Mouse (Mus musculus) liver, embryonic 14.5 days (tissue): Measurements from ENCODE around the gene 9230104L09Rik. TPM values are rescaled to one million over a fixed set of nuclear protein-coding genes. Genes with fewer than 3 reads are reported as not detected.

Experiments used
- ATAC-seq: fragments of 200-750 bp; cut with Nextera tagmentation; 2 replicates; pipeline ENCODE4 v1.8.0; 2017; ENCODE audit warnings: moderate number of reproducible peaks, mild to moderate bottlenecking, moderate library complexity; ENCODE audit not compliant: insufficient read depth
- DNase-seq, 3 experiments: peaks; one replicate each; pipeline ENCODE4 v3.0.0-alpha.2; 2012 to 2013; ENCODE audit warnings: low read depth in 3 of 3, low spot score in 3 of 3
- H3K27ac ChIP-seq: fragments of 300-500 bp; sonication (generic); 2 replicates; pipeline ENCODE4 v1.5.1; 2014; ENCODE audit warnings: moderate library complexity, mild to moderate bottlenecking, control low read depth, inconsistent platforms
- H3K27me3 ChIP-seq: fragments of 300-500 bp; sonication (generic); 2 replicates; pipeline ENCODE4 v1.6.1; 2014; ENCODE audit warnings: mild to moderate bottlenecking, low read length, moderate library complexity; ENCODE audit not compliant: control insufficient read depth, insufficient read depth
- H3K36me3 ChIP-seq: fragments of 300-500 bp; sonication (generic); replicated peaks from 2 replicates; pipeline ENCODE4 v1.6.1; 2014; ENCODE audit warnings: low read depth; ENCODE audit not compliant: control insufficient read depth, insufficient read depth
- H3K4me1 ChIP-seq, 2 experiments: fragments of 200-500 bp in 1 of 2; fragments of 300-500 bp in 1 of 2; sonication (generic) in 1 of 2; replicated peaks; 2 replicates each; pipeline ENCODE4 v1.6.1; 2012 to 2014; ENCODE audit warnings: antibody characterized with exemption in 1 of 2, inconsistent platforms in 1 of 2, low read length in 1 of 2; ENCODE audit not compliant: control insufficient read depth in 2 of 2, insufficient read depth in 2 of 2
- H3K4me2 ChIP-seq: fragments of 300-500 bp; sonication (generic); 2 replicates; pipeline ENCODE4 v1.6.1; 2014; ENCODE audit warnings: low read depth, mild to moderate bottlenecking, control low read depth, moderate library complexity
- H3K4me3 ChIP-seq, 2 experiments: fragments of 200-500 bp in 1 of 2; fragments of 300-500 bp in 1 of 2; sonication (generic) in 1 of 2; 2 replicates each; pipeline ENCODE4 v1.5.1; 2012 to 2014; ENCODE audit warnings: low read depth in 2 of 2, low read length in 2 of 2, mild to moderate bottlenecking in 2 of 2, control low read depth in 1 of 2, inconsistent platforms in 1 of 2, moderate library complexity in 1 of 2; ENCODE audit not compliant: insufficient read depth in 1 of 2
- H3K9ac ChIP-seq: fragments of 300-500 bp; sonication (generic); replicated peaks from 2 replicates; pipeline ENCODE4 v1.6.1; 2014; ENCODE audit warnings: mild to moderate bottlenecking, control low read depth, moderate library complexity
- H3K9me3 ChIP-seq: fragments of 300-500 bp; sonication (generic); 2 replicates; pipeline ENCODE4 v1.6.1; 2016; ENCODE audit warnings: low read length, mixed read lengths; ENCODE audit not compliant: control insufficient read depth
- CTCF ChIP-seq: IDR thresholded peaks from 2 replicates; pipeline ENCODE4 v1.5.1; 2016; ENCODE audit warnings: antibody characterized with exemption, low read depth, control low read depth
- EP300 ChIP-seq: IDR thresholded peaks from 2 replicates; pipeline ENCODE4 v1.6.1; 2016; ENCODE audit warnings: antibody characterized with exemption, low read depth
- WGBS: fragments of 180-500 bp; shearing (Covaris S2); extraction: QIAGEN DNeasy Blood & Tissue Kit; methylation state at CpG from one replicate; pipeline ENCODE4 v1.1.7; 2014; ENCODE audit not compliant: insufficient replicate concordance; 5-methylcytosine and 5-hydroxymethylcytosine counted together
- polyA plus RNA-seq, 2 experiments: library from polyadenylated mRNA; depleted of rRNA in 1 of 2; stranded (reverse) in 1 of 2; unstranded in 1 of 2; fragments of >200 nt; fragmentation: Nextera tagmentation in 1 of 2; extraction: Ambion mirVana in 1 of 2; gene quantifications; 2 replicates each; pipeline versions ENCODE4 v1.2.1 to v1.2.3; 2012 to 2014

Gene 9230104L09Rik
- polyA plus RNA-seq, 2 experiments = not detected

- no peak for ATAC-seq
- no peak for TF ChIP-seq EP300
- TF ChIP-seq CTCF = no peak
- H3K27me3 ChIP-seq = no peaks in the 10 kb centered on the region
- H3K36me3 ChIP-seq = no peaks in the 10 kb centered on the region
- peak overlapping the region; percentile 65 for H3K4me2 ChIP-seq
- no peak for DNase-seq
- no peak overlapping the region for H3K27ac ChIP-seq
- 22% methylated on average over 3 of the region's 3 CpGs for WGBS
- peaks cover 6 to 17% of the 10 kb centered on the region in 2 experiments; a peak in 3 of 4 replicates for H3K4me1 ChIP-seq
- no peaks in the 10 kb centered on the region for H3K9me3 ChIP-seq
- peak overlapping the region; percentile 60 for H3K9ac ChIP-seq
- H3K4me3 ChIP-seq = peak overlapping the region; percentile 61 to 67
Observed at GRCm38 (mm10) chr2:148874224-148874616, 9.4 kb upstream of the 9230104L09Rik start.

GRCm38 (mm10) chr2:148872860-148873259 is 8.0 kb upstream of the 9230104L09Rik start:
- WGBS = 76% methylated on average over 4 of the region's 4 CpGs

GRCm38 (mm10) chr2:148870526-148870925 is 5.7 kb upstream of the 9230104L09Rik start:
- WGBS = 61% methylated on average over 3 of the region's 3 CpGs
- TF ChIP-seq EP300 = no peak
- TF ChIP-seq CTCF = no peak
- Histone ChIP-seq H3K9ac (no peak overlapping the region), H3K4me2 (no peak overlapping the region), H3K27ac (no peak overlapping the region), H3K4me1 (peaks cover 6 to 12% of the 10 kb centered on the region in 2 experiments; a peak in 3 of 4 replicates), H3K27me3 (no peaks in the 10 kb centered on the region), H3K4me3 (no peak overlapping the region), H3K36me3 (no peaks in the 10 kb centered on the region), H3K9me3 (no peaks in the 10 kb centered on the region)
- ATAC-seq = no peak
- no peak for DNase-seq

More at GRCm38 (mm10) chr2:148872860-148873259, 8.0 kb upstream of the 9230104L09Rik start:
- Histone ChIP-seq H3K4me1 (peaks cover 6 to 15% of the 10 kb centered on the region in 2 experiments; a peak in 3 of 4 replicates), H3K27ac (no peak overlapping the region), H3K36me3 (no peaks in the 10 kb centered on the region), H3K9me3 (no peaks in the 10 kb centered on the region), H3K9ac (no peak overlapping the region), H3K4me3 (no peak overlapping the region), H3K4me2 (no peak overlapping the region; the same call in 1 of the 2 replicates), H3K27me3 (no peaks in the 10 kb centered on the region)
- ATAC-seq (no peak), DNase-seq (no peak)
- TF ChIP-seq CTCF = no peak
- TF ChIP-seq EP300 = no peak

- WGBS = 35% methylated on average over 1 of the region's 1 CpGs
- H3K9ac ChIP-seq = no peak overlapping the region
- no peak overlapping the region for H3K4me2 ChIP-seq
- H3K27me3 ChIP-seq = no peaks in the 10 kb centered on the region
- ATAC-seq (no peak), DNase-seq (no peak)
- no peak overlapping the region for H3K27ac ChIP-seq
- no peak for TF ChIP-seq CTCF
- TF ChIP-seq EP300 = no peak
- no peaks in the 10 kb centered on the region for H3K9me3 ChIP-seq
- no peaks in the 10 kb centered on the region for H3K36me3 ChIP-seq
- H3K4me3 ChIP-seq = no peak overlapping the region
- H3K4me1 ChIP-seq = peaks cover 0 to 5% of the 10 kb centered on the region in 2 experiments; a peak in 3 of 4 replicates
Observed at GRCm38 (mm10) chr2:148868959-148869358, 4.1 kb upstream of the 9230104L09Rik start.

GRCm38 (mm10) chr2:148861693-148862092 is 3.1 kb downstream of the 9230104L09Rik start:
- TF ChIP-seq EP300 (no peak), CTCF (no peak)
- no peak overlapping the region for H3K27ac ChIP-seq
- no peak for DNase-seq
- no peak overlapping the region for H3K9ac ChIP-seq
- H3K36me3 ChIP-seq = no peaks in the 10 kb centered on the region
- no peak overlapping the region for H3K4me3 ChIP-seq
- ATAC-seq = no peak
- H3K27me3 ChIP-seq = no peaks in the 10 kb centered on the region
- no peak overlapping the region for H3K4me2 ChIP-seq
- H3K9me3 ChIP-seq = no peaks in the 10 kb centered on the region
- H3K4me1 ChIP-seq = no peaks in the 10 kb centered on the region
